Mouse (Mus musculus) frontal cortex, postnatal 14 days (tissue): ENCODE results near the gene Rab4b.
A peak's percentile ranks its signal among the peaks of the same experiment; 100 is the strongest.

Experiments used
- DNase-seq, 2 experiments: peaks; one replicate each; pipeline ENCODE4 v3.0.0; 2022; ENCODE audit warnings: low spot score in 2 of 2

The Rab4b gene

GRCm38 (mm10) chr7:27184964-27185363 lies 6.3 kb upstream of the Rab4b start:
- DNase-seq, result no peak

DNA sequence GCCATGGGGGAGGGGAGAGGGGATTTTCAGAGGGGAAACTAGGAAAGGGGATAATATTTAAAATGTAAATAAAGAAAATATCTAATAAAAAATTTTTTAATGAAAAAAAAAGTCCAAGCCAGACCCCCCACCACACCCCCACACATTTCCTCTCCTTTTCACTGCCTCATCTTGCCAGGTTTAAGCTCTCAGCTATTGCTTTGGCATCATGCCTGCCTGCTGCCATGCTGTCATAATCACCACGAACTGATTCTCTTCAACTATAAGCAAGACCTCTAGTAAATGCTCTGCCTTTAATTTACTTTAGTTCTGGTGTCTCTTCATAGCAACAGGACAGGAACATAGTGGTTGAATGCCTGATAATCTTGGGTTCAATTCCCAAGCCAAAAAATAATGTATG lies 3.8 kb upstream of the Rab4b start:
- DNase-seq, result no peak

GRCm38 (mm10) chr7:27180837-27181695 lies 2.4 kb upstream of the Rab4b start, which contains the start of the genes Gm21983 and Mia:
Gene Gm21983 (minus strand): TSS chr7:27181086.
Gene Mia (minus strand): TSS chr7:27181157.
- DNase-seq, result no peak

DNA sequence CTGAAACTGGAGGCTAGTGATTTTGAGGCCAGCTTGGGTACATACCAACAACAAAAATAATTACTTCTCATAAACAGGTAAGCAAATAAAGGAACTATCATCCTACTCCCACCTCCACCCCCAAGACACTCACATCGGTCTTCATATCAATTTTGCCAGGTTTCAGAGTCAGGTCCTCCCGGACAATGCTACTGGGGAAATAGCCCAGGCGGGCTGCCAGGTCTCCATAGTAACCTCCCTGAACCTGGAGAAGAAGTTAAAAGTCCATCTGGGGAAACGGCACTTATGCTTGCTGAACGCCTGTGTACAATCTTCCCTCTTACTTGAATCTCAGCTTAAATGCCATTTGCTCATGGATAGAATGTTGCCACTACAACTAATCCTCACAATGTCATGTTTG lies 1.3 kb upstream of the Rab4b start:
- no peak for DNase-seq

DNA sequence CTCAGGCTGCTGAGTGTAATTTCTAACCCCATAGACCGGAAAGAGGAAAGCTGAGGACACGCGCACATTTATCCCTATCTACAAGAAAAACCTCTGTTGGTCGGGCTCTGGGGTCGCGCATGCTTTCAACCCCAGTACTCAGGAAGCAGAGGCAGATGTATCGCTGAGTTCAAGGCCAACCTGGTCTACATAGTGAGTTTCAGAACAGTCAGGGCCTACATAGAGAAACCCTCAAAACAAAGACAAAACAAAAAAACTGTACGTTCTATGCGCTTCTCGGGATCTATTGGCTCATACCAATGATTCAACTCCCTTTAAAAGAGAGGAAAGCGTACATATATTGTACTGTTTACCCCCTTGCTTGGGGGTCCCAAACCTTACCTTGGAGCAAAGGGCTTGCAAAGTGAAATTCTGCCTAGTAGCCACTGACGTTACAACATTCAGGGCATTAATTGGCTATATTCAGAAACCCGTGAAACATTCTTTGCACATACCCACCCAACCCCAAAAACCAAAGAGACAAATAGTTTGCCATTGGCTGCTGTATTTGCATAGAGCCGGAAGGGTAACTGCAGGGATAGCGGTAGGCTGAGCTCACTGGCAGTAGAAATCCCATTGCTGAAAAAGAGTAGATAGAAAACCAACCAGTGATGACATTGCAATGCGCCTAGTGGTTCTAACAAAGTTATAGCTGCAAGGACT lies 672 bp upstream of the Rab4b start:
- DNase-seq, result no peak

DNA sequence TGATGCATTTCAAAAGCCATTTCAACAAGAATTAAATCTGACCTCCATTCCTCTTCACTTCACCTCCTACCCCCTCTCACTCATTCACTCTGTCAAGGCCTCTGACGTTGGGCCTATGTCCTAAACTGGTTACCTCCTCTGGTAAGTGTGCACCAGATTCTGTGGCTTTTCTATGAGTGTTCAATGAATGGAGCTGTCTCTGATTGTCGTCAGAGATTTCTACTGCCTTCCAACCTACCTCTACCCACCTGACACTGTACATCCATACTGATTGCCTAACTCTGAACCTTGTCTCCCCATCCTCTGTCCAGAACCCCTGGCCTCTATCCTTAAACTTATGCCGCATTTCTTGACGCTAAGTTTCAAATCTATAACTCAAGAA lies 763 bp downstream of the Rab4b start:
- no peak for DNase-seq

GRCm38 (mm10) chr7:27174896-27175295 lies 3.8 kb downstream of the Rab4b start:
- no peak for DNase-seq

DNA sequence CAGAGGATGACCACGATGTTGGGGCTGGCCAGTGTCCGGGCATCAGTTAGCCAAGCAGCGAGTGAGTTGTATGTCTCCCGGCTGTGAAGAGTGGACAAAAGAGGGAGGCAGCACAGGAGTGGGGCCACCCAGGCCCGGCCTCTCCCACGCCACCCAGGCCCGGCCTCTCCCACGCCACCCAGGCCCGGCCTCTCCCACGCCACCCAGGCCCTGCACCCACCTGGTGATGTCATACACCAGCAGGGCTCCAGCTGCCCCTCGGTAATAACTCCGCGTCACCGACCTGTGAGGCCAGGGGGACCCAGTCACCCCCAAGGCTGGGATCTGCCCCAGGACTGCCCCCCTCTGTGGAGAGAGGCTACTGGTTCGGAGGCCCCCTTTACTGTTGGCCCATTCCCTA lies 4.2 kb downstream of the Rab4b start:
- DNase-seq, result no peak

DNA sequence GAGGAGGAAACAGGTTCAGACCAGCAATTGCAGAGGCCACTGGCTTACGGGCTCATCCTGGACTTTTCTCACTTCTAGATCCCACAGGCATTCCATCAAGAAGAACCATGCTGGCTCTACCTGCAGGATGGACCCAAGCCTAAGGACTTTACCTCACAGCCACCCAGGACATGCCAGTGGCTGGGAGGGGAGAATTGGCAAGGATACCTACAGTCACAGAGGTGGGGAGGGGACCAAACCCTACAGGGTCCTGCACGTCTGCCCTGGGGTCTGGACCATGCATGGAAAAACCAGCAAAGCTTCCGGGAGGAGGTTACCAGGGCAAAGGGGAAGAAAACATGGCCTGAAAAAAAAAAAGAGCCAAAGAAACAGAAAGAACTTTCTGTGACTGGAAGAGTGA lies 7.7 kb downstream of the Rab4b start:
- DNase-seq, result no peak

GRCm38 (mm10) chr7:27168371-27168770 lies 10.3 kb downstream of the Rab4b start:
- no peak for DNase-seq

- DNase-seq, result no peak
These were observed 11.1 kb downstream of the Rab4b start for GRCm38 (mm10) chr7:27167475-27168094.

DNA sequence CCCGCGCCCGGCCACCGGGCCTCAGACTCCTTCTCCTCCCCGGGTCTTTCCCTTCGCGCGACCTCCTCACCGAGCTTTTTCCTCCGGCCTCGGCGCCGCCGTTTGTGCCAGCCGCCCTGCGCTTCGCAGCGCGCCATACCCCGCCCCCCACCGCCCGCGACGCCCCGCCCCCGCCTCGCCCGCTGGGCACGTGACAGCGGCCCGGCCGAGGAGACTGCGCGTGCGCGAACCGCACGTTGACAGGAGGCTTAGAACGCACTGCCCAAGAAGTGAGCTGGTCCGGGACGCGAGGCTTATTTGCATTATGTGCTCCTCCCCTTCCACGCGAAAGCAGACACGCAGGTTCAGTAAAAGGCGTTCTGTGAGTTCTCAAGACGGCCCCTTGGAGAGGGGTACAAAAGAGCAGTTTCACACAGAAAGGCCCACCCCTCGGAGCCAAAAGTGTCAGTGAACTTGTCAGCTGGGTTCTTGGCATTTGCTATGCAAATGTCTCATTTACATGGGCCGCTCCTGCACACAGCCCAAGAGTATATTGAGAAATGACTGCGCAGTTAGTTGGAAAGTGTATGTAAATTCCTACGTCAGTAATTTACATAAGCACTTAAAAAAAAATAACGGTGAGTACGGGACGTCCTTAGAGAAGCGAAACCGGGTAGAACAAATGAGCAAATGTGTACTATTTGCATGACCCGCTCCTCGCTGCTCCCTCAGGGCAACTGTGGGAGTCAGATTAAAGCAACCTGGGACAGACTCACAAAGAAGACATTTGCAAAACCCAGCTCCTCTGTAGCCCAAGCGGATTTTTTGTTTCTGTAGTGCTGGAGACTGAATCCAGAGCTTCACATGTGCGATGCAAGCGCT lies 11.9 kb downstream of the Rab4b start, which contains the start of gene Egln2:
TSS of gene Egln2 (minus strand) at position 189 of the 861 bp plus-strand sequence.
- peak; percentile 90 to 91 for DNase-seq

- peak in 1 of 2 experiments; percentile 62 for DNase-seq
These were observed 12.5 kb downstream of the Rab4b start for GRCm38 (mm10) chr7:27166229-27166613.

- DNase-seq, result no peak
These were observed 13.0 kb downstream of the Rab4b start for GRCm38 (mm10) chr7:27165696-27166095.

GRCm38 (mm10) chr7:27165007-27165655 lies 13.6 kb downstream of the Rab4b start:
- no peak for DNase-seq

GRCm38 (mm10) chr7:27164112-27164947 lies 14.4 kb downstream of the Rab4b start:
- no peak for DNase-seq

DNA sequence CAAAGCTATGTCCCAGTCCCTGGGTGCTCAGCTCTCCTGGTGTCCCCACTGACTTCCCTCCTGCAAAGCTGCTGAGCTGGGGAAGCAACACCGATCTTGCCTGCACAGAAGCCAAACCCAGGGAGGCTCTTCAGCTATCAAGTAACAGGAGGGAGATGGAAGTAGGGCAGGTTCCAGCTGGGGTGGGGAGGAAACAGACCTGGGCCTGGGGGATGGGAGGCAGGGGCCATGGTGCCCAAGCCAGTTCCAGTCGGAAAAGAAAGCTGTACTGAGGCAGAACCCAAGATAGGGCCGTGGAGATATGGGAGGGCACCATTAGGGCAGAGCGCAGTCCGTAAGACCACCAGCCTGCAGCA lies 15.3 kb downstream of the Rab4b start:
- DNase-seq, result no peak

DNA sequence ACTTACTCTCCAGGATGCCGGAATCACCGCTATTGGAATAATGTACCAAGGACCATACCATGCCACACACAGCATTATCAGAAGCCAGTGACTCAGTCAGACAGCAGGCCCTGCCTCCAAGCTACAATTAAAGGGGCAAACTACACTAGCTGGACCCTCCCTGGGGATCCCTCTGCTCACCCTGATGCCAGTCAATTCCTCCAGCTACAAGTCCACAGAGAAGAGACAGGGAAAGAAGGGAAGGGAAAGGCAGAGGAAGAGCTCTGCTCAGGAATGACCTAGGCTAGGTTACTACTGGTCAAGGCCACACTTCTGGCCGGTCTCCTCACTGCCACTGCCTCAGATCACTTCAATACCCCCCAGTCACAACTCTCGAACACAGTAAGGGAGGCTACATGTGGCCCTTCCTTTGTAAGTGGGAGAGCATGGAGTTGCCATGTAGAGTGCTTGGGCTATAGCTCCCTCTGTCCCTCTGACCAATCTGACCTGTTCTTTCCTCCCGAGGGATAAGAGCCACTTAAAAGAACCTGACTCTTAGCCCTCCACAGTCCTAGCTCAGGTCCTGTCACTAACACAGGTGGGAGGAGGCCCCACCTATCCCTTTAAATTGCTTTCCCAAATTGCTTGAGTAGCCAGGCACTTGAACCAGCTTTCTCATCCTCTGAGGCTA lies 15.8 kb downstream of the Rab4b start:
- DNase-seq, result no peak

DNA sequence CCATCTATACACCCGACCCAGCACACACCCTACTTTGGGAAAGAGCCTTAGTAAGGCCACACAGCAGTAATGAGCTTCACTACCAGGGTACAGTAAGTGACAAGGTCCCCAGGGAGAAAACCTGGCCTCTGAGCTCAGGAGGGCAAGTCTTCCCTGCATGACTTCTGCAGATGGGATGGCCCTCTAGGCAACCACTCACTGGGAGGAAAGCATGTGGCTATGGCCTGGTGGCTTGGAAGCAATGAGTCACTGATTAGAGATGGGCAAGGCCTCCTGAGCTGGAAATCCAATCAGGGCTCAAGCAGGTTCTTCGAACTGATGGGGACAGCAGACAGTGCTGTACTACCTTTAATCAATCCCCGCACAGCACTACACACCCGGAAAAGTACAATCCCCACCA lies 17.0 kb downstream of the Rab4b start:
- no peak for DNase-seq

GRCm38 (mm10) chr7:27160921-27161320 lies 17.8 kb downstream of the Rab4b start:
- no peak for DNase-seq
